Mouse (Mus musculus): ENCODE measurements around the gene Ttc25. TPM values are rescaled to one million over a fixed set of nuclear protein-coding genes. Genes with fewer than 3 reads are reported as not detected.
A peak's percentile ranks its signal among the peaks of the same experiment; 100 is the strongest.
"Not testable (repeated sequence)": the region's sequence is repeated elsewhere in the genome, so short reads cannot be mapped to it uniquely, and the experiment has no call there.

Ttc25 gene
- polyA plus RNA-seq, 1 experiment from 2014 or later, result 6.0 TPM

- H3K27me3 ChIP-seq, result no peaks in the 10 kb centered on the region
- no peak overlapping the region for H3K27ac ChIP-seq (replicated peaks)
- peaks cover under 1% of the 10 kb centered on the region for H3K4me1 ChIP-seq
- WGBS, result 63% methylated on average over 6 of the region's 6 CpGs
- no peak overlapping the region for H3K4me2 ChIP-seq (replicated peaks)
- no peaks in the 10 kb centered on the region for H3K9me3 ChIP-seq (replicated peaks)
- no peak overlapping the region for H3K4me3 ChIP-seq (replicated peaks)
- no peak overlapping the region for H3K9ac ChIP-seq
- ATAC-seq (ENCODE audit: insufficient number of reproducible peaks, low FRiP score, low TSS enrichment, low read depth), result no peak
- no peaks in the 10 kb centered on the region for H3K36me3 ChIP-seq
These were observed 11.5 kb upstream of the Ttc25 start for GRCm38 (mm10) chr11:100533871-100534270.

- not testable (repeated sequence) for H3K9me3 ChIP-seq (replicated peaks); H3K9ac ChIP-seq; H3K4me2 ChIP-seq (replicated peaks); H3K4me3 ChIP-seq (replicated peaks); H3K27me3 ChIP-seq; H3K36me3 ChIP-seq; ATAC-seq (ENCODE audit: insufficient number of reproducible peaks, low FRiP score, low TSS enrichment, low read depth); H3K27ac ChIP-seq (replicated peaks); H3K4me1 ChIP-seq
- WGBS, result 80% methylated on average over 2 of the region's 2 CpGs
These were observed 11.0 kb upstream of the Ttc25 start for GRCm38 (mm10) chr11:100534411-100534810.

- not testable (repeated sequence) for H3K27me3 ChIP-seq; H3K36me3 ChIP-seq; H3K4me3 ChIP-seq (replicated peaks); H3K27ac ChIP-seq (replicated peaks); H3K9ac ChIP-seq; ATAC-seq (ENCODE audit: insufficient number of reproducible peaks, low FRiP score, low TSS enrichment, low read depth); H3K4me2 ChIP-seq (replicated peaks); H3K9me3 ChIP-seq (replicated peaks); H3K4me1 ChIP-seq
- 79% methylated on average over 6 of the region's 6 CpGs for WGBS
These were observed 10.6 kb upstream of the Ttc25 start for GRCm38 (mm10) chr11:100534821-100535220.

- Histone ChIP-seq H3K9me3 (replicated peaks) (no peaks in the 10 kb centered on the region), H3K4me1 (no peaks in the 10 kb centered on the region), H3K27ac (replicated peaks) (no peak overlapping the region), H3K36me3 (no peaks in the 10 kb centered on the region), H3K9ac (no peak overlapping the region), H3K27me3 (no peaks in the 10 kb centered on the region), H3K4me3 (replicated peaks) (no peak overlapping the region), H3K4me2 (replicated peaks) (no peak overlapping the region)
- ATAC-seq (ENCODE audit: insufficient number of reproducible peaks, low FRiP score, low TSS enrichment, low read depth), result no peak
- WGBS, result 87% methylated on average over 1 of the region's 1 CpGs
These were observed 9.4 kb upstream of the Ttc25 start for GRCm38 (mm10) chr11:100535996-100536395.

GRCm38 (mm10) chr11:100536466-100536865 lies 8.9 kb upstream of the Ttc25 start:
- Histone ChIP-seq H3K27ac (replicated peaks) (no peak overlapping the region), H3K36me3 (no peaks in the 10 kb centered on the region), H3K4me2 (replicated peaks) (no peak overlapping the region), H3K9ac (no peak overlapping the region), H3K4me1 (no peaks in the 10 kb centered on the region), H3K4me3 (replicated peaks) (no peak overlapping the region), H3K27me3 (no peaks in the 10 kb centered on the region), H3K9me3 (replicated peaks) (no peaks in the 10 kb centered on the region)
- ATAC-seq (ENCODE audit: insufficient number of reproducible peaks, low FRiP score, low TSS enrichment, low read depth), result no peak

- 56% methylated on average over 6 of the region's 6 CpGs for WGBS
- no peak overlapping the region for H3K27ac ChIP-seq (replicated peaks)
- H3K4me2 ChIP-seq (replicated peaks), result no peak overlapping the region
- no peak overlapping the region for H3K4me3 ChIP-seq (replicated peaks)
- ATAC-seq (ENCODE audit: insufficient number of reproducible peaks, low FRiP score, low TSS enrichment, low read depth), result no peak
- H3K4me1 ChIP-seq, result peaks cover 11% of the 10 kb centered on the region
- no peaks in the 10 kb centered on the region for H3K27me3 ChIP-seq
- H3K36me3 ChIP-seq, result no peaks in the 10 kb centered on the region
- no peaks in the 10 kb centered on the region for H3K9me3 ChIP-seq (replicated peaks)
- H3K9ac ChIP-seq, result no peak overlapping the region
These were observed 4.4 kb upstream of the Ttc25 start for GRCm38 (mm10) chr11:100540966-100541365.

GRCm38 (mm10) chr11:100541577-100541976 lies 3.8 kb upstream of the Ttc25 start:
- Histone ChIP-seq H3K9me3 (replicated peaks) (no peaks in the 10 kb centered on the region), H3K4me2 (replicated peaks) (no peak overlapping the region), H3K4me3 (replicated peaks) (no peak overlapping the region), H3K9ac (no peak overlapping the region), H3K36me3 (no peaks in the 10 kb centered on the region), H3K27ac (replicated peaks) (no peak overlapping the region), H3K27me3 (no peaks in the 10 kb centered on the region), H3K4me1 (peaks cover 13% of the 10 kb centered on the region)
- WGBS, result 88% methylated on average over 2 of the region's 2 CpGs
- ATAC-seq (ENCODE audit: insufficient number of reproducible peaks, low FRiP score, low TSS enrichment, low read depth), result no peak

- H3K9me3 ChIP-seq (replicated peaks), result no peaks in the 10 kb centered on the region
- no peak for ATAC-seq (ENCODE audit: insufficient number of reproducible peaks, low FRiP score, low TSS enrichment, low read depth)
- H3K36me3 ChIP-seq, result no peaks in the 10 kb centered on the region
- H3K4me2 ChIP-seq (replicated peaks), result peak overlapping the region; percentile 82
- H3K27ac ChIP-seq (replicated peaks), result no peak overlapping the region
- H3K27me3 ChIP-seq, result no peaks in the 10 kb centered on the region
- WGBS, result 30% methylated on average over 7 of the region's 7 CpGs
- H3K4me1 ChIP-seq, result peaks cover 13% of the 10 kb centered on the region
- no peak overlapping the region for H3K9ac ChIP-seq
- peak overlapping the region; percentile 49 for H3K4me3 ChIP-seq (replicated peaks)
These were observed 309 bp downstream of the Ttc25 start for GRCm38 (mm10) chr11:100545746-100546085.

- H3K4me2 ChIP-seq (replicated peaks), result no peak overlapping the region
- H3K27ac ChIP-seq (replicated peaks), result no peak overlapping the region
- no peak for ATAC-seq (ENCODE audit: insufficient number of reproducible peaks, low FRiP score, low TSS enrichment, low read depth)
- no peak overlapping the region for H3K4me3 ChIP-seq (replicated peaks)
- H3K36me3 ChIP-seq, result no peaks in the 10 kb centered on the region
- no peaks in the 10 kb centered on the region for H3K27me3 ChIP-seq
- no peaks in the 10 kb centered on the region for H3K9me3 ChIP-seq (replicated peaks)
- no peak overlapping the region for H3K9ac ChIP-seq
- 83% methylated on average over 6 of the region's 6 CpGs for WGBS
- H3K4me1 ChIP-seq, result peaks cover 13% of the 10 kb centered on the region
These were observed 1.5 kb downstream of the Ttc25 start for GRCm38 (mm10) chr11:100546955-100547354.

GRCm38 (mm10) chr11:100548141-100548540 lies 2.7 kb downstream of the Ttc25 start:
- no peaks in the 10 kb centered on the region for H3K27me3 ChIP-seq
- no peak overlapping the region for H3K27ac ChIP-seq (replicated peaks)
- peaks cover 13% of the 10 kb centered on the region for H3K4me1 ChIP-seq
- no peak for ATAC-seq (ENCODE audit: insufficient number of reproducible peaks, low FRiP score, low TSS enrichment, low read depth)
- no peaks in the 10 kb centered on the region for H3K36me3 ChIP-seq
- 81% methylated on average over 6 of the region's 6 CpGs for WGBS
- no peak overlapping the region for H3K9ac ChIP-seq
- H3K4me3 ChIP-seq (replicated peaks), result no peak overlapping the region
- H3K9me3 ChIP-seq (replicated peaks), result no peaks in the 10 kb centered on the region
- no peak overlapping the region for H3K4me2 ChIP-seq (replicated peaks)

- 80% methylated on average over 8 of the region's 8 CpGs for WGBS
- Histone ChIP-seq H3K4me2 (replicated peaks) (no peak overlapping the region), H3K4me1 (peaks cover 13% of the 10 kb centered on the region), H3K9ac (no peak overlapping the region), H3K27me3 (no peaks in the 10 kb centered on the region), H3K4me3 (replicated peaks) (no peak overlapping the region), H3K9me3 (replicated peaks) (no peaks in the 10 kb centered on the region), H3K27ac (replicated peaks) (no peak overlapping the region), H3K36me3 (no peaks in the 10 kb centered on the region)
- ATAC-seq (ENCODE audit: insufficient number of reproducible peaks, low FRiP score, low TSS enrichment, low read depth), result no peak
These were observed 4.1 kb downstream of the Ttc25 start for GRCm38 (mm10) chr11:100549466-100549865.

- no peak overlapping the region for H3K4me3 ChIP-seq (replicated peaks)
- H3K9ac ChIP-seq, result no peak overlapping the region
- H3K27ac ChIP-seq (replicated peaks), result no peak overlapping the region
- no peak overlapping the region for H3K4me2 ChIP-seq (replicated peaks)
- H3K36me3 ChIP-seq, result no peaks in the 10 kb centered on the region
- no peaks in the 10 kb centered on the region for H3K9me3 ChIP-seq (replicated peaks)
- ATAC-seq (ENCODE audit: insufficient number of reproducible peaks, low FRiP score, low TSS enrichment, low read depth), result no peak
- H3K4me1 ChIP-seq, result peaks cover 9% of the 10 kb centered on the region
- H3K27me3 ChIP-seq, result no peaks in the 10 kb centered on the region
- WGBS, result 72% methylated on average over 6 of the region's 6 CpGs
These were observed 4.7 kb downstream of the Ttc25 start for GRCm38 (mm10) chr11:100550101-100550500.
